Mouse (Mus musculus) neural tube, embryonic 12.5 days (tissue): Measurements from ENCODE around the gene Capn7. TPM values are rescaled to one million over a fixed set of nuclear protein-coding genes. Genes with fewer than 3 reads are reported as not detected.

ENCODE experiments used
- ATAC-seq: fragments of 200-750 bp; cut with Nextera tagmentation; 2 replicates; pipeline ENCODE4 v1.8.0; 2017; ENCODE audit warnings: low read depth, mild to moderate bottlenecking, moderate TSS enrichment, moderate library complexity; ENCODE audit not compliant: low FRiP score
- H3K27ac ChIP-seq: fragments of 300-500 bp; sonication (generic); 2 replicates; pipeline ENCODE4 v1.5.1; 2016
- H3K27me3 ChIP-seq: fragments of 300-500 bp; sonication (generic); replicated peaks from 2 replicates; pipeline ENCODE4 v1.6.1; 2016; ENCODE audit warnings: mild to moderate bottlenecking
- H3K36me3 ChIP-seq: fragments of 300-500 bp; sonication (generic); 2 replicates; pipeline ENCODE4 v1.6.1; 2016; ENCODE audit warnings: mild to moderate bottlenecking
- H3K4me1 ChIP-seq: fragments of 300-500 bp; sonication (generic); 2 replicates; pipeline ENCODE4 v1.6.1; 2016
- H3K4me2 ChIP-seq: fragments of 300-500 bp; sonication (generic); replicated peaks from 2 replicates; pipeline ENCODE4 v1.6.1; 2016; ENCODE audit warnings: mild to moderate bottlenecking
- H3K4me3 ChIP-seq: fragments of 300-500 bp; sonication (generic); 2 replicates; pipeline ENCODE4 v1.5.1; 2016
- H3K9ac ChIP-seq: fragments of 300-500 bp; sonication (generic); 2 replicates; pipeline ENCODE4 v1.6.1; 2016; ENCODE audit warnings: mild to moderate bottlenecking
- H3K9me3 ChIP-seq: fragments of 300-500 bp; sonication (generic); 2 replicates; pipeline ENCODE4 v1.6.1; 2016; ENCODE audit warnings: mild to moderate bottlenecking
- WGBS: fragments of 180-500 bp; shearing (Covaris S2); methylation state at CpG from one replicate; pipeline ENCODE4 v1.1.7; 2016; 5-methylcytosine and 5-hydroxymethylcytosine counted together
- polyA plus RNA-seq: library from polyadenylated mRNA; unstranded; fragments of >200 nt; fragmentation: Nextera tagmentation; extraction: Ambion mirVana; gene quantifications from 2 replicates; pipeline ENCODE4 v1.2.1, GENCODE M21; 2016

Gene Capn7
- polyA plus RNA-seq, 1 experiment from 2014 or later, result 60.7 TPM

DNA sequence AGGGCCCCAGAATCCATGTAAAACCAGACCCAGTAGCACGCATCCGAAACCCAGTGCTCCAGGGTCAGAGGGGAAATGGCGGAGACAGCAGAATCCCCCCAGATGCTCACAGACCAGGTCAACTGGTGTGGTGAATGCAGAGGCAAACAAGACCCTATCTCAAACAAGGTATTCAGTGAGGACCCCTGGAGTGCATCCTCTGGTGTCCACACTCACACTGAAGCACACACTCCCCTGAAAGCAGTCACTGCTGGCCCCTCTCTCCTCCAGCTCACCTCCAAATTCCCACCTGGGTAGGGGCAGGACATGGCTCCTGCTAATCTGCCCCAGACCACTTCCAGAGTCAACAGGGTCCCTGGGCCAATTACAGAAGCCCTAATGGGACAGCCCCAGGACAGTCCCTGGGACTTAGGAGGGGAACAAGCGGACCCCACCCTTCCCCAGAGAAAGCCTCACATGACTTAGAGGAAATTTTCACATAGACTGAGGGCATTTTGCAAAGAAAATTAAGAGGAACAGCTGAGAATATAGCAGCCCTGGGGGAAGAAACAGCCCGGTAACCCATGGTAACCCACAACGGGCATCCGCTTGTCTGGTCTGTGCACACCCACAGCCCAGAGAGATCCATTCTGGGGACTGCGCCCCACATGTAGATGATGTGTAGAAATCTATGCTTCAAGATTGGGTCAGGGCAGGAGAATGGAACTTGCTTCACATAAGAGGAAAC lies 53.1 kb downstream of the Capn7 start:
- Histone ChIP-seq H3K4me1 (peaks cover 6% of the 10 kb centered on the region; the same call in 1 of the 2 replicates), H3K9me3 (no peaks in the 10 kb centered on the region), H3K27me3 (no peaks in the 10 kb centered on the region), H3K27ac (no peak overlapping the region), H3K4me3 (no peak overlapping the region), H3K36me3 (no peaks in the 10 kb centered on the region), H3K4me2 (no peak overlapping the region), H3K9ac (no peak overlapping the region)
- ATAC-seq, result no peak
- 91% methylated on average over 8 of the region's 8 CpGs for WGBS

DNA sequence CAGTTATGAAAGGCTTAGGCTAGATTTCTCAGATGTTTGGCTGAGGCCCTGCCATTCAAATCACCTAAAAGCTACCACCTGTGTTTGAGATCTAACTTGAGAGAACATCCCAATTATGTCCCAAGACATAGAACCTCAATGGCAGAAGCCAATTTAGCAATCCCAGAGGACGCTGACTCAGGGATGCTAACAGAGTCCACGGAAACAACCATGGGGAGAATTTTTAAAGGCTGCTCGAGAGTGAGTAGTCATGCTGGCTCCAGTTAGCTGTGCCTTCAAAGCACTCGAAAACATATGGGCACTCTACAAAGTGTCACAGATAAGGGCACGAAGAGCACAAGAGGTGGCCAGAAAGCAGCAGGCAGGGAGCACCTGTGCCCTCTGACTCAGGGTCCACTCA lies 55.9 kb downstream of the Capn7 start:
- H3K27me3 ChIP-seq, result no peaks in the 10 kb centered on the region
- WGBS, result 84% methylated on average over 5 of the region's 5 CpGs
- ATAC-seq, result no peak
- no peaks in the 10 kb centered on the region for H3K36me3 ChIP-seq
- H3K4me1 ChIP-seq, result no peaks in the 10 kb centered on the region
- H3K4me3 ChIP-seq, result no peak overlapping the region
- H3K9me3 ChIP-seq, result no peaks in the 10 kb centered on the region
- no peak overlapping the region for H3K9ac ChIP-seq
- H3K4me2 ChIP-seq, result no peak overlapping the region
- no peak overlapping the region for H3K27ac ChIP-seq

DNA sequence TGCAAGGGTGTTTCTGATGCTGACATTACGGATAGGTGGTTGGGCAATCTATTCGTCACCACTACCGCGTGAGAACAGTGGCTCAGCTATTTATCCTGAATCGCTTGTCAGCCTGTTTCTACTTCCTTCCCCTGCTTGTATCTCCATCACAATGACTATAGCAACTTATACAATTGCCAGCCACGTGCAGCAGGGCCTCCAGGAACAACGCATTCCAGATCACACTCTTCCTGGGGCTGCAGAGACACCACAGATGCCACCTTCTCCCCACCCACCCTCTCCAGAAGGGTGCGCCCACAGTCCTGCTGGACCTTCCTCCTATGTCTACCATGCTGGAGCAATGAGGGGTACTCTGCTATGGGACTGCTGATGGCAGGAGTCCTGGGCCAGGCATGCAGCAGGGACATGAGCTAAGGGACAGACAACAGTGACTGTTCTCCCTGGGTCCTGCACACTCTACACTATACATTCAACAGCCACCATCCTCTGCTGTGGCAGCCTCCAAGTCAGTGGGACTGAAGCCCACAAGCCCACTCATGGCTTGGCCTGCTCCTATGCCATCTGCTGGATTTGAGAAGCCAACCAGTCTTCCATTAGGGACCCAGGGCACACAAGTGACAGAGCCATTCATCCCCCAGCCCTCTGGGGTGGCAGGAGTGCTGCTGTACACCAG lies 56.6 kb downstream of the Capn7 start:
- no peak overlapping the region for H3K9ac ChIP-seq
- no peaks in the 10 kb centered on the region for H3K9me3 ChIP-seq
- H3K36me3 ChIP-seq, result no peaks in the 10 kb centered on the region
- no peaks in the 10 kb centered on the region for H3K4me1 ChIP-seq
- WGBS, result 73% methylated on average over 8 of the region's 8 CpGs
- no peak overlapping the region for H3K27ac ChIP-seq
- no peak overlapping the region for H3K4me2 ChIP-seq
- no peak overlapping the region for H3K4me3 ChIP-seq
- no peaks in the 10 kb centered on the region for H3K27me3 ChIP-seq
- ATAC-seq, result no peak

DNA sequence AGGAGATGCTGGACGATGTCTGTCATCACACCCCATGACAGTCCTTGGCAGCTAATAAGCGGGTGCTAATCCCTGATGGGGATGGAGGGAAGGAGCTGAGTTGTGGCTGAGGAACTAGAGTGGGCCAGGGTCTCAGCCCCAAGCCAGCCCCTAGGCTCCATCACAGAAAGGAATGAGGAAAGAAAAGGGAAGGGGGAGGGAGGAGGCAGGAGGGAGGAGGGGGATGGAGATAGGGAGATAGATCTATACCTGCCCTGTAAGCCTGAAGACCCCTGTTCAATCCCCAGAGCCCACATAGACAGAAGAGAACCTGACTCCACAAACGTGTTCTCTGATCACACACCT lies 57.1 kb downstream of the Capn7 start:
- Histone ChIP-seq H3K4me1 (no peaks in the 10 kb centered on the region), H3K27me3 (no peaks in the 10 kb centered on the region), H3K4me2 (no peak overlapping the region), H3K27ac (no peak overlapping the region), H3K9me3 (no peaks in the 10 kb centered on the region), H3K4me3 (no peak overlapping the region), H3K9ac (no peak overlapping the region), H3K36me3 (no peaks in the 10 kb centered on the region)
- 88% methylated on average over 3 of the region's 3 CpGs for WGBS
- ATAC-seq, result no peak

DNA sequence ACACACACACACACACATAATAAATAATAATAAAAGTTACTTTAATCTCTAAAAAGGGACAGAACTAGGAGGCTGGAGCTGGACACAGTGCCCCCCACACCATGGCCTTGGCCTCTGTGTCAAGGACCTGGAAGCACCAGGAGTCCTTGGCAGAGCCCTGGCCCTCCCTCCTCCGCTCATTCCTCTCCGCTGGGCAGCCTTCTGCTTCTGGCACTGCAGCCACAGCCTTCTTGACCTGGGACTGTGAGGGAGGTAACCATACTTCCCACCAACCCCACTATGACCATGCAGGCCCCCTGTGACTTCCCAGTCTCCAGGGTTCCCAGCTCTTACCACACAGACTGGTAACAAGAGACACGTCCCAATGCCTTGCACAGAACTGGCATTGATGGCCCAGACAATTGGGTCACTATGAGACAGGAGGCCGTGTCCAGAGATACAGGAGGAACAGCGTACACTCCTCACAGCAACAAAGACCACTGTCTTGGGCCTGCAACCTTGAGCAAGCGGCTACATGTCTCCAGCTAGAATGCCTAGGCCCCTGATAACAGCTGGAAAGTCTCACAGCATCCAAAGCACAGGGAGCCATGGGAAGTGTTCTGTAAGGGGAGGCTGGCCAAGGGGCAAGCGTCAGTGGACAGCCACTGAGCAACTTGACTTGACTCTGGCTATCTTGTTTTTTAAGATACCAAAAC lies 57.6 kb downstream of the Capn7 start:
- no peaks in the 10 kb centered on the region for H3K9me3 ChIP-seq
- no peak overlapping the region for H3K4me2 ChIP-seq
- H3K9ac ChIP-seq, result no peak overlapping the region
- H3K4me3 ChIP-seq, result no peak overlapping the region
- no peaks in the 10 kb centered on the region for H3K27me3 ChIP-seq
- no peaks in the 10 kb centered on the region for H3K36me3 ChIP-seq
- H3K4me1 ChIP-seq, result no peaks in the 10 kb centered on the region
- ATAC-seq, result no peak
- WGBS, result 89% methylated on average over 7 of the region's 7 CpGs
- no peak overlapping the region for H3K27ac ChIP-seq

DNA sequence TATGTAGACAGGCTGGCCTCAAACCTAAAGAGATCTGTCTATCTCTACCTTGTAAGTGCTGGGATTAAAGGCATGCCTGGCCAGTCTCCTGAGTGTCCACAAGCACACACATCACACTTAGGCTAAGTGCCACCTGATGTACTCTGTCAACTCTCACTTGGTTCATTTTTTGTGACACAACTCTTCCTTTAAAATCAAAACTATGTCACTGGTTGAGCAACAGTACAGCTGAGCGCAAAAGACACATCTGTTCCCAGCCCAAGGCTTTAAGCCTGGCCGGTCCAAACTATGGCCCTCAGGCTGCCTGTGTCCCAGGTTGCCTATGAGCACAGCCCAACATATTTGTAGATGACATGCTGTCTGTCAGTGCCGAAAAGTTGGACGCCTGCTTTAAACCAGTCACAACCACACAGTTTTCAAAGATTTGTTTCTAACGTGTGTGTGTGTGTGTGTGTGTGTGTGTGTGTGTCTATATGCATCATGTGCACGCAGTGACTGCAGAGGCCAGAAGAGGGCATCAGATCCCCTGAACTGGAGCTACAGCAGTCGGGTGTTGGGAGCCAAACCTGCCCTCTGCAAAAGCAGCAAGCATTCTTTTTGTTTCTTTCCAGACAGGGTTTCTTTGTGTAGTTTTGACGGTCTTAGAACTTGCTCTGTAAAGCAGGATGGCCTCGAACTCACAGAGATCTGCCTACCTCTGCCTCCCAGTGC lies 58.5 kb downstream of the Capn7 start:
- Histone ChIP-seq H3K4me3 (no peak overlapping the region), H3K27ac (no peak overlapping the region), H3K4me2 (no peak overlapping the region), H3K36me3 (no peaks in the 10 kb centered on the region), H3K9ac (no peak overlapping the region), H3K4me1 (no peaks in the 10 kb centered on the region), H3K9me3 (no peaks in the 10 kb centered on the region), H3K27me3 (no peaks in the 10 kb centered on the region)
- WGBS, result 95% methylated on average over 9 of the region's 9 CpGs
- ATAC-seq, result no peak

DNA sequence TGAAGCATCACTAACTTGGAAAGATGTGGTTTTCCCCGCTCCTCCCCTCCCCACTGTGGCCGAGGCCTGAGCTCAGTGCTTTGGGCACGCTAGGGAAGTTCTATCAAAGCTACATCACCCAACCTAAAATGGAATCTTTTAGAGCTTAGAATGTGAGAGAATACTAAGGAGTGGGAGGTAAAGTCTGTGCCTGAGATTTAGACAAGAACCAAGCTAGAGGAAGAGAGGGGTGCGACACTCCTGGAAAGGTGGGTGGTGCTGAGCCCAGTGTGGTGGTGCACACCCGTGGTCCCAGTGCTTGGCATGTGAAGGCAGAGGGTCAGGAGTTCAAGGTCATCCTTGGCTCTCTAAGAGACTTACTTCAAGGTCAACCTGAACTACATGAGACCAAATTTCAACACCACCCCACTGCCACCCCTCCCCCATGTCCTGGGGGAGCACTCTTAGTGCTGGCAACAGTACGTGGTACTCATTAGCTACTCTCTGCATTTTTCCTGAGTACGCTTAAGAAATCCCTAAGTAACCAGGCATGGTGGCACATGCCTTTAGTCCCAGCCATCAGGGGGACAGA lies 59.3 kb downstream of the Capn7 start:
- Histone ChIP-seq H3K4me3 (no peak overlapping the region), H3K4me2 (no peak overlapping the region), H3K9ac (no peak overlapping the region), H3K27me3 (no peaks in the 10 kb centered on the region), H3K4me1 (no peaks in the 10 kb centered on the region), H3K9me3 (no peaks in the 10 kb centered on the region), H3K36me3 (no peaks in the 10 kb centered on the region; the same call in 1 of the 2 replicates), H3K27ac (no peak overlapping the region)
- 94% methylated on average over 7 of the region's 7 CpGs for WGBS
- ATAC-seq, result no peak

DNA sequence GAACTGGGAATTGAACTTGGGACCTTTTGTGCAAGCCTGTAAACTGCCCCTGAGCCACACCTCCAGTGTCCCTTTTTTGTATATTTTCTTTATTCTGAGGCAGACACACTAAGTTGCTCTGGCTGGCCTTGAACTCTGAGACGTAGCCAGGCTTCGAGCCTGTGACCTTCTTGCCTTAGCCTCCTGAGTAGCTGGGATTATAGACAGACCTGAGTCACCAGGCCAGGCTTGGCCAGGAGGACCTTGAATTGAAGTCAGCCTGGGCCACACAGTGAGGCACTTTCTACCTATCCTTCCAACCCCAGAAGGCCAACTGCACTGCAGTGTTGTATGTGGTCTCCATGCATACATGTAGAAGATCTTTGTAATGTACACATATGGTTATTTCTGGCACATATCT lies 60.0 kb downstream of the Capn7 start:
- no peak for ATAC-seq
- H3K36me3 ChIP-seq, result no peaks in the 10 kb centered on the region; the same call in 1 of the 2 replicates
- H3K27me3 ChIP-seq, result no peaks in the 10 kb centered on the region
- no peaks in the 10 kb centered on the region for H3K9me3 ChIP-seq
- WGBS, result 90% methylated on average over 2 of the region's 2 CpGs
- no peaks in the 10 kb centered on the region for H3K4me1 ChIP-seq
- no peak overlapping the region for H3K27ac ChIP-seq
- H3K4me2 ChIP-seq, result no peak overlapping the region
- H3K9ac ChIP-seq, result no peak overlapping the region
- no peak overlapping the region for H3K4me3 ChIP-seq

DNA sequence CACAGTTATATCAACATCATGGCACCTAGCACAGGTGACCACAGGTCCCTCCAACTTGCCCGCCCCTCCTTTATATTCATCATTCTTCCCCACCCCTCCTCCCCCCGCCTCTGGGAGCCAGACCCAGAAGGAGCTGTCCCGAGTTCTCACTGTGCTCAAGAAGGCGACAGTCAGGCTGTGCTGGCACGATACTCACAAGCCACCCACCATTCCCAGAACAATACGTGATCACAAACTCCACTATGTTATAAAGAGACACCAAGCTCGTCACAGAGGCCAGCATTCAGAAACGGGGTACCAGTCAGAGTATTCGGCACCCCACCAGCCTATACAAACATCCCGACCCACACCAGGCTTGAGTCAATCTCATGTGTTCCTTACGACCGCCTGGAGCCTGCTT lies 60.9 kb downstream of the Capn7 start:
- no peaks in the 10 kb centered on the region for H3K4me1 ChIP-seq

DNA sequence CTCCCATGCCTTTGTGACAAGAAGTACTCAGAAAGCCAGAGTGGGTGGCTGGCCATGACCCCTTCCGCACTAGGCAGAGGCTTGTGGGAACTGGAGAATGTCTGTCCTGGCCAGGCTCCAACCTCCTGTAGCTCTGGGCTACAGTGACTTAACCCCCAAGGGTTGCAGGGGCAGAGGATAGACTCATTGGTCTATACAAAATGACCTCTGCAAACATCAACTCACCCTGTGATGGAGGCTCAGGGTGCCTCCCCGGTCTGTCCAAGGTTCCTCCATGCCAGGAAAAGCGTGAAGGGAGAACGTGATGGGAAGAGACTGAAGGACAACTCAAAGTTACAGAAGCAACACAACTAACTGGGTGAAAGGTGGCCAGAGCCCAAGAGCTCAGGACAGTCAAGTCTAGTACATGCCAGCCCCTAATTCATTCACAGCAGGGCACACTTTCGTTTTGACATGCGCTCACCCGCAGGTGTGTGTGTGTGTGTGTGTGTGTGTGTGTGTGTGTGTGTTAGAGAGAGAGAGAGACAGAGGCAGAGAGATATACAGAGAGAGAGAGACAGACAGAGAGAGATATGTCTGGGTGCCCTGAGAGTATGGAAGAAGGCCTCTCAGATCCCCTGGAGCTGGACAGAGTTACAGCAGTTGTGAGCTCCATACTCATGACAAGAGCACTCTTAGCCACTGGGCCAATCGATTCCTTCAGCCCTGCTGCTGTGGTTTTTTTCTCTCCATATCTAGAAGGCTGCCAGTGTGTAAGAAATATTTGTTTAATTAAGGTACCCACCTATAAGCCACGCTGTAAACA lies 61.6 kb downstream of the Capn7 start:
- 87% methylated on average over 9 of the region's 9 CpGs for WGBS
- H3K4me3 ChIP-seq, result no peak overlapping the region
- no peaks in the 10 kb centered on the region; the same call in 1 of the 2 replicates for H3K36me3 ChIP-seq
- no peak overlapping the region for H3K9ac ChIP-seq
- H3K9me3 ChIP-seq, result no peaks in the 10 kb centered on the region
- no peak overlapping the region for H3K4me2 ChIP-seq
- ATAC-seq, result no peak
- no peaks in the 10 kb centered on the region for H3K4me1 ChIP-seq
- H3K27me3 ChIP-seq, result no peaks in the 10 kb centered on the region
- H3K27ac ChIP-seq, result no peak overlapping the region

More for the DNA sequence above, 60.9 kb downstream of the Capn7 start:
- Histone ChIP-seq H3K4me3 (no peak overlapping the region), H3K27me3 (no peaks in the 10 kb centered on the region), H3K27ac (no peak overlapping the region), H3K9ac (no peak overlapping the region), H3K36me3 (no peaks in the 10 kb centered on the region; the same call in 1 of the 2 replicates), H3K9me3 (no peaks in the 10 kb centered on the region), H3K4me2 (no peak overlapping the region)
- 80% methylated on average over 12 of the region's 12 CpGs for WGBS
- no peak for ATAC-seq

DNA sequence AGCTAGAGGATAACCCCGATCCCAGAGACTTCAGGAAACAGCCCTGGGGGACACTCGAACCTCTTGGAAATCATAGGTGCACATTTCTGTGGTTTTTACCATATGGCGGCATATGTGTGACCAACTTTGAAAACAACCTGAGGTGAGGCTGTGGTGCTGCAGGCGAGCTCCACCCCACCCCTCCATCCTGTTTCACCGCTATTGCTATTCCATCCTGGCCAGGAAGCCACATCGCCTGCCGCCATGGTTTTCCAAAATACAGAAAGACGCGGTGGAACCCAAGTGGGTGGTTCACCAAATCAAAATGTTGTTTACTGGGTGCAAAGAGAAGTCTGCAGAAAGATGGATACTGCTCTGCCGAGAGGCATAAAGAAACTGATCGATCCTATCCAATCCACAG lies 62.4 kb downstream of the Capn7 start:
- WGBS, result 89% methylated on average over 11 of the region's 11 CpGs
- H3K4me3 ChIP-seq, result no peak overlapping the region
- no peaks in the 10 kb centered on the region; the same call in 1 of the 2 replicates for H3K36me3 ChIP-seq
- H3K4me1 ChIP-seq, result no peaks in the 10 kb centered on the region
- no peak for ATAC-seq
- H3K27ac ChIP-seq, result no peak overlapping the region
- H3K27me3 ChIP-seq, result no peaks in the 10 kb centered on the region
- H3K4me2 ChIP-seq, result no peak overlapping the region
- no peak overlapping the region for H3K9ac ChIP-seq
- no peaks in the 10 kb centered on the region for H3K9me3 ChIP-seq
